Mouse (Mus musculus): ENCODE data around the gene Ccdc28b.
A peak's percentile ranks its signal among the peaks of the same experiment; 100 is the strongest.

The Ccdc28b gene

GRCm38 (mm10) chr4:129584884-129585608, 38.7 kb downstream of the Ccdc28b start:
- DNase-seq (ENCODE audit: low read depth, low spot score), result peak; percentile 66

DNA sequence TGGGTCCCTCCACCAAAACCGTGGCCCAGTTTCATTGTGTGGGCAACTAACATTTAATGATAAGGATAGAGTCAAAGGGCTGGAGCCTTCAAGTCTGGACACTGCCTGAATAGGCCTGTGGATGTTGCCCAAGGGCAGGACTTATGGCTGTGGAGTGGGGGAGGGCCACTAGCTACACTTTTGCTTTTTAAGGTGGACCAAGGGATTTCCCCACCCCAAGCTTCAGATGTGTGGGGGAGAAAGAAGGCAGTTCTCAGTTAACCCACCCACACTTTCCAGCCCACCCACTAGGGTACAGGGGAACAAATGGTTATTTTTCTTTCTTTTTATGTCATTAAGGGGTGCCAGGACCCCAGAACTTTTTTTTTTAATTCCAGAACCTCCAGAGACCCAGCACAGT, 39.4 kb downstream of the Ccdc28b start:
- no peak for DNase-seq (ENCODE audit: low read depth, low spot score)

DNA sequence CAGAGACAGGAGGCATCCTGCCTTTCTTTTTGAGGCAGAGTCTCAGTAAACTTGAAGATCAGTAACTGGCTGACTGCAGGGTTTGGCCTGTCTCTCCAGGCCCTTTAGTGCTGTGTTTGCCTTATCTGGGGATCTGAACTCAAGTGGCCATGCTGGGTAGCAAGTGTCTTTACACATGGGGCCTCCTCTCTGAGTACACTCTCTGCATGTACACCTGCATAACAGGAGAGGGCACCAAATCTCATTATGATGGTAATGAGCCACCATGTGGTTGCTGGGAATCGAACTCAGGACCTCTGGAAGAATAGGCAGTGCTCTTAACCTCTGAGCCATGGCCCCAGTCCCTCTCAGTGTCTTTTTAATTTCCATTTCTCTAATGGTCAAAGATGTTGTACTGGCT, 41.5 kb downstream of the Ccdc28b start:
- no peak for DNase-seq (ENCODE audit: low read depth, low spot score)

DNA sequence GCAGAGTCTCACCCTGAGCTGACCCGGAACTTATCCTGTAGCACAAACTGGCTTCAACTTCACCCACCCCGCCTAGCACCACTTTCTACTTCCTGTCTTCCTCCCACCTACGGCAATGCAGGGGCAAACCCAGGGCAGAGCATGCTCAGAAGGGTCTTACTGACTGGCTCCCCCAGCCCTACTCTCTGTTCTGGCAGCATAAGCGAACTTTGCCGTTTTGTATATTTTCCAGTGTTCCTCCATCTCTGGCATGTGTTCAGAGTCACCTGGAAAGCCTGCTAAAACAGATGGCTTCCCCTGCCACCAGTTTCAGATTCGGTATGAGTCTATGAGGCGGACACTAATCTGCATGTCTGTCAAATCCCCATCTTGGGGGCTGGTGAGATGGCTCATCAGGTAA, 43.4 kb downstream of the Ccdc28b start:
- no peak for DNase-seq (ENCODE audit: low read depth, low spot score)

GRCm38 (mm10) chr4:129578466-129578865, 45.3 kb downstream of the Ccdc28b start, which contains the start of gene Fam167b:
Gene Fam167b, minus strand, starts transcription at chr4:129578549.
- DNase-seq (ENCODE audit: low read depth, low spot score), result no peak

GRCm38 (mm10) chr4:129577688-129578087, 46.1 kb downstream of the Ccdc28b start:
- DNase-seq (ENCODE audit: low read depth, low spot score), result no peak

DNA sequence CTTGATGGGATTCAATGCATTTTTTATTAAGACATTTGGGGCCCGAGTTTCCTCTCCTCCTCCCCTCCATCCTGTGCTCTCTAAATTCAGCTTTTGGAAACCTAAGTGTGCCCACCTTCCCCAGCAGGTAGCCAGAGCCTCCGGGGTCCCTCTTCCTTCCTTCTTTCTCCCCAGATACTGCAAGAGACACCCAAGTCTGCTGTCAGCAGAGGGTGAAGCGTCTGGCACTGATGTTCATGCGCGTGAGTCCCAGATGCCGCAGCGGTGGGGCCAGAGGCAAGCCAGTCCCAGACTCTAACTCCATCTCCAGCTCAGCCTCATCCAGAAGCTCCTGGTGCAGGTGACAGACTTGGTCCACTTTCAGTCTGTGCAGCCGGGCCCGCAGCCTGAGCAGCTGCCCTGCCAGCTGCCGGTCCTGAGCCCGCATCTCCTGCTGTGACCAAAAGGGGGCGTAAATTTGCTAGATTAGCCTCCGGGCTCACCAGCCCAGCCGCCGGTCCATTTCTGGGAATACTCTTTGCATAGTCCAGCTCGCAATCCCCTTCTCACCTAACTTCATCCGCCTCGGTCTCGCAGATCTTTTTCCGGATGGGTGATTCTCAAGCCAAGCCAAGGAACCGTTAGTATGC, 46.8 kb downstream of the Ccdc28b start:
- DNase-seq (ENCODE audit: low read depth, low spot score), result no peak

- DNase-seq (ENCODE audit: low read depth, low spot score), result no peak
Observed at GRCm38 (mm10) chr4:129575171-129575844, 48.4 kb downstream of the Ccdc28b start.

GRCm38 (mm10) chr4:129573430-129573829, 50.3 kb downstream of the Ccdc28b start, which contains the start of gene Lck:
Gene Lck, minus strand, starts transcription at chr4:129573641.
- no peak for DNase-seq (ENCODE audit: low read depth, low spot score)

DNA sequence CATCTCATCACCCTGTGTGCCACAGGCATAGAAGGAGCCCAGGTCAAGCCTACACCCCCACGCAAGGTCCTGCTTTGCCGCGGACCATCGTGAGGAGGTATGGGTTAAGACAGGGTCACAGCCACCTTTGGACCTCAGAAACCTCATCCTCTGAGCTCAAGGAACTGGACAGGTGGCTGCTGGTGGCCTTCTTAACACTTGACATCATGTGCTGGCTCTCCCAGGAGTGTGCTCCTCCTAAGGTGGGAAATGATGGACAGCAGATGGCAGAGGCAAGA, 50.7 kb downstream of the Ccdc28b start:
- no peak for DNase-seq (ENCODE audit: low read depth, low spot score)

- DNase-seq (ENCODE audit: low read depth, low spot score), result no peak
Observed at GRCm38 (mm10) chr4:129572236-129573092, 51.3 kb downstream of the Ccdc28b start.

- no peak for DNase-seq (ENCODE audit: low read depth, low spot score)
Observed at GRCm38 (mm10) chr4:129571551-129572084, 52.1 kb downstream of the Ccdc28b start.

DNA sequence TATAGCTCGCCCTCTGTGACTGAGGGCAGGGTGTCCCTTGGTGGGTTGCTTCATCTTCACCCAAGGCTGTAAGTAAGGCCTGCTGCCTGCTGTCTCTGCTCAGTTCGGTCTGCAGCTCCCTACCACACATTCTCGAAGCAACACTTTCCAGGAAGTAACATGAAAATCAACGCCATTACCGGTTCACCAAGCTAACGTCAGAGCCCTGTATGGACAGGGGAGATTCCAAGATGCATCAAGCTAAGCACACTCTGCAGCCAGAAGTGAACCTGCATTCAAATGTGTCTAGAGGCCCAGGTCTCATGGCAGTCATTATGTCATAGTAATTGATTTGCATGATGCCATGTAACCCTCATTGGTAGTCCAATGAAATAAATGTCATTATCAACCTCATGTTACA, 53.7 kb downstream of the Ccdc28b start:
- DNase-seq (ENCODE audit: low read depth, low spot score), result no peak
